ENCODE assay signal across 9 mouse cellular contexts in genomic region chr12:86320629-86321028, GRCm38 (mm10). TPM values are rescaled to one million over a fixed set of nuclear protein-coding genes. Genes with fewer than 3 reads are reported as not detected.
DNase-seq lines count a peak whose midpoint lies in the region; ATAC-seq and TF ChIP-seq lines count a peak whose summit lies in the region.
"Had no signal": no experiment of that assay in that cellular context is flagged by ENCODE, and none has a peak within 500 bp of the region (broad histone marks: within the 10 kb centered on the region; RNA-seq: fewer than 3 reads in every experiment).

No protein-coding gene starts in this region.

- WGBS in heart, embryonic 14.5 days: 22% methylated on average over 12 of the region's 12 CpGs
- WGBS in kidney, embryonic 16.5 days: 9% methylated on average over 12 of the region's 12 CpGs
- WGBS in liver, postnatal 0 days (ENCODE audit: insufficient replicate concordance): 34% methylated on average over 12 of the region's 12 CpGs

- H3K4me3 ChIP-seq in heart, embryonic 14.5 days (ENCODE audit: control insufficient read depth in 1 of 2, insufficient read depth in 1 of 2, low read depth in 1 of 2, low read length in 2 of 2): no peak overlapping the region
- H3K4me3 ChIP-seq in ES-E14 (ENCODE audit: insufficient read depth in 1 of 2, low read depth in 1 of 2, low read length in 2 of 2, poor library complexity in 1 of 2, severe bottlenecking in 1 of 2): peak overlapping the region; percentile 15 to 37; a peak in 1 of 4 replicates
- H3K4me3 ChIP-seq in kidney, embryonic 16.5 days (ENCODE audit: low read length): peak overlapping the region; percentile 4; the same call in 1 of the 2 replicates
- no peak overlapping the region for H3K4me3 ChIP-seq in liver, postnatal 0 days (ENCODE audit: low read depth, low read length)

- no peaks in the 10 kb centered on the region for H3K36me3 ChIP-seq in heart, embryonic 14.5 days (ENCODE audit: control insufficient read depth, insufficient read depth, low read length)
- no peaks in the 10 kb centered on the region for H3K36me3 ChIP-seq in ES-E14 (ENCODE audit: control insufficient read depth, insufficient read depth, low read length, poor library complexity, severe bottlenecking)
- no peaks in the 10 kb centered on the region for H3K36me3 ChIP-seq in kidney, embryonic 16.5 days (ENCODE audit: insufficient read depth, low read length)
- H3K36me3 ChIP-seq in liver, postnatal 0 days (replicated peaks; ENCODE audit: insufficient read depth, low read length): no peaks in the 10 kb centered on the region

- H3K9ac ChIP-seq in heart, embryonic 14.5 days (ENCODE audit: low read length): no peak overlapping the region
- no peak overlapping the region for H3K9ac ChIP-seq in ES-E14 (ENCODE audit: insufficient read depth, low read depth, low read length, poor library complexity, severe bottlenecking)
- H3K9ac ChIP-seq in kidney, embryonic 16.5 days (replicated peaks; ENCODE audit: low read length): peak overlapping the region; percentile 18; the same call in 1 of the 2 replicates
- H3K9ac ChIP-seq in liver, postnatal 0 days (replicated peaks): no peak overlapping the region

- no peak overlapping the region for H3K27ac ChIP-seq in heart, embryonic 14.5 days (replicated peaks in 1 of 2; ENCODE audit: control insufficient read depth in 1 of 2, insufficient read depth in 1 of 2, low read depth in 2 of 2, low read length in 2 of 2)
- no peak overlapping the region for H3K27ac ChIP-seq in ES-E14 (ENCODE audit: insufficient read depth, low read depth, low read length, poor library complexity, severe bottlenecking)
- no peak overlapping the region for H3K27ac ChIP-seq in kidney, embryonic 16.5 days (ENCODE audit: low read length)
- H3K27ac ChIP-seq in liver, postnatal 0 days (ENCODE audit: low read depth): no peak overlapping the region

- no peaks in the 10 kb centered on the region for H3K27me3 ChIP-seq in heart, embryonic 14.5 days (ENCODE audit: control insufficient read depth, insufficient read depth, low read length)
- no peaks in the 10 kb centered on the region; the same call in 1 of the 2 replicates for H3K27me3 ChIP-seq in kidney, embryonic 16.5 days (ENCODE audit: insufficient read depth, low read length)
- no peaks in the 10 kb centered on the region for H3K27me3 ChIP-seq in liver, postnatal 0 days (ENCODE audit: insufficient read depth, low read length)

- peak overlapping the region; percentile 37; the same call in 1 of the 2 replicates for H3K4me2 ChIP-seq in heart, embryonic 14.5 days (ENCODE audit: low read length)
- peak overlapping the region; percentile 46 for H3K4me2 ChIP-seq in kidney, embryonic 16.5 days (replicated peaks; ENCODE audit: low read depth, low read length)
- H3K4me2 ChIP-seq in liver, postnatal 0 days (ENCODE audit: low read depth, low read length): peak overlapping the region; percentile 48

- H3K9me3 ChIP-seq in heart, embryonic 14.5 days (ENCODE audit: control insufficient read depth, low read length): no peaks in the 10 kb centered on the region
- H3K9me3 ChIP-seq in ES-E14 (ENCODE audit: control insufficient read depth, insufficient read depth, low read depth, low read length): no peaks in the 10 kb centered on the region
- H3K9me3 ChIP-seq in kidney, embryonic 16.5 days (ENCODE audit: low read length): no peaks in the 10 kb centered on the region
- no peaks in the 10 kb centered on the region for H3K9me3 ChIP-seq in liver, postnatal 0 days (ENCODE audit: low read length)

- peaks cover 0 to 4% of the 10 kb centered on the region in 2 experiments; a peak in 1 of 4 replicates for H3K4me1 ChIP-seq in heart, embryonic 14.5 days (ENCODE audit: control insufficient read depth in 2 of 2, insufficient read depth in 2 of 2, low read length in 2 of 2)
- peaks cover 3 to 5% of the 10 kb centered on the region in 2 experiments; a peak in 2 of 4 replicates for H3K4me1 ChIP-seq in ES-E14 (ENCODE audit: control insufficient read depth in 2 of 2, insufficient read depth in 2 of 2, low read length in 2 of 2, poor library complexity in 1 of 2)
- H3K4me1 ChIP-seq in kidney, embryonic 16.5 days (ENCODE audit: insufficient read depth, low read length): peaks cover 9% of the 10 kb centered on the region; the same call in 1 of the 2 replicates
- H3K4me1 ChIP-seq in liver, postnatal 0 days (ENCODE audit: insufficient read depth): 0 out of 2 replicates have a peak, but pooled peaks cover 2% of the 10 kb centered on the region

- TF ChIP-seq CTCF in liver, postnatal 0 days (IDR thresholded peaks at IDR 0.05; ENCODE audit: low read depth): no peak

- no peak for DNase-seq in heart, adult 9 months (ENCODE audit: low spot score in 2 of 2)
- no peak for DNase-seq in ES-E14 (ENCODE audit: low read depth, low spot score)
- no peak for DNase-seq in liver, postnatal 0 days
- no peak for DNase-seq in spleen, adult 18-20 months
- no peak for DNase-seq in testis, postnatal 14 days (ENCODE audit: low spot score)

- in situ Hi-C loops in ES-E14 (cut with MboI; ENCODE audit: low sequenced_read_pairs in 2 of 2, unreplicated experiment in 2 of 2): loop anchor here in 1 of 2 experiments (25.0 kb wide), 1 partner anchor 292 kb away; no protein-coding TSS in a partner anchor

- TF ChIP-seq EP300 in liver, postnatal 0 days (IDR thresholded peaks at IDR 0.05; ENCODE audit: low read depth): no peak

- no peak for ATAC-seq in heart, embryonic 14.5 days (ENCODE audit: insufficient number of reproducible peaks, insufficient read depth, low FRiP score, low read depth)
- 0 out of 2 replicates have a peak, but pooled peaks have one; percentile 57 for ATAC-seq in kidney, embryonic 16.5 days (ENCODE audit: low FRiP score, low TSS enrichment)
- peak; percentile 44; the same call in 1 of the 2 replicates for ATAC-seq in liver, postnatal 0 days
- no peak for ATAC-seq in granulocyte monocyte progenitor cell, adult 5-6 weeks (replicated peaks; ENCODE audit: poor library complexity, severe bottlenecking)
- ATAC-seq: forebrain, embryonic 14.5 days had no signal

TF ChIP-seq in ES-E14, 5 proteins besides CTCF, POLR2A, EP300 and RAD21:
- TF ChIP-seq CHD2 (IDR thresholded peaks at IDR 0.05; ENCODE audit: low read depth, low read length): no peak
- no peak for TF ChIP-seq MAFK (IDR thresholded peaks at IDR 0.05; ENCODE audit: insufficient read depth, low read depth, low read length)
- TF ChIP-seq ZNF384 (IDR thresholded peaks at IDR 0.05; ENCODE audit: low read depth, low read length): no peak
- TF ChIP-seq HCFC1 (IDR thresholded peaks at IDR 0.05; ENCODE audit: borderline replicate concordance, insufficient read depth, low read length): no peak
- no peak for TF ChIP-seq ZC3H11A (IDR thresholded peaks at IDR 0.05; ENCODE audit: borderline replicate concordance, low read depth, low read length)

RNA-seq across cellular contexts. Expression of gene Esrrb, which starts 40.3 kb away (rescaled TPM):
- 1.9 and 2.5 TPM in 2 replicates for polyA plus RNA-seq in heart, embryonic 14.5 days (2014; fragmentation: Nextera tagmentation; extraction: Ambion mirVana)
- total RNA-seq in ES-E14 (2012; rRNA removed): 120 and 169 TPM in 2 replicates
- 0.77 and 0.96 TPM in 2 replicates for polyA plus RNA-seq in kidney, embryonic 16.5 days (2015; fragmentation: Nextera tagmentation; extraction: Ambion mirVana)
- 0.09 and 0.13 TPM in 2 replicates for polyA plus RNA-seq in liver, postnatal 0 days (2015; fragmentation: Nextera tagmentation; extraction: Ambion mirVana)
- not detected in 2 replicates for total RNA-seq in granulocyte monocyte progenitor cell, adult 5-6 weeks (2014; fragmentation: Nextera tagmentation)
- total RNA-seq in granulocyte monocyte progenitor cell, adult 5-6 weeks (2017): not detected in 2 replicates

Comparison
In these comparisons a context has a peak if more than half of its experiments do, and no peak if none do; other contexts are left out.
1. ATAC-seq: peak in kidney, embryonic 16.5 days (single experiment) and liver, postnatal 0 days (single experiment); none in heart, embryonic 14.5 days (single experiment) and granulocyte monocyte progenitor cell, adult 5-6 weeks (single experiment).
2. H3K4me3 ChIP-seq: peak in ES-E14 (2 of 2) and kidney, embryonic 16.5 days (single experiment); none in heart, embryonic 14.5 days (0 of 2) and liver, postnatal 0 days (single experiment).
3. Peak in every context shown above with its lines, with median percentiles within 50 percentile points of each other: H3K4me2 ChIP-seq.